Mouse (Mus musculus) urinary bladder, adult 18-20 months (tissue): Measurements from ENCODE around the gene Capn15.
A peak's percentile ranks its signal among the peaks of the same experiment; 100 is the strongest.

Source experiments
- DNase-seq, 2 experiments: peaks; one replicate each; pipeline ENCODE4 v3.0.0; 2022; ENCODE audit warnings: low spot score in 2 of 2, mixed read lengths in 2 of 2

The Capn15 gene

GRCm38 (mm10) chr17:25919144-25919785 is 66.3 kb downstream of the Capn15 start, which contains the start of gene Rab40c:
Rab40c (minus strand) TSS chr17:25919727.
- peak in 1 of 2 experiments; percentile 44 for DNase-seq

DNA sequence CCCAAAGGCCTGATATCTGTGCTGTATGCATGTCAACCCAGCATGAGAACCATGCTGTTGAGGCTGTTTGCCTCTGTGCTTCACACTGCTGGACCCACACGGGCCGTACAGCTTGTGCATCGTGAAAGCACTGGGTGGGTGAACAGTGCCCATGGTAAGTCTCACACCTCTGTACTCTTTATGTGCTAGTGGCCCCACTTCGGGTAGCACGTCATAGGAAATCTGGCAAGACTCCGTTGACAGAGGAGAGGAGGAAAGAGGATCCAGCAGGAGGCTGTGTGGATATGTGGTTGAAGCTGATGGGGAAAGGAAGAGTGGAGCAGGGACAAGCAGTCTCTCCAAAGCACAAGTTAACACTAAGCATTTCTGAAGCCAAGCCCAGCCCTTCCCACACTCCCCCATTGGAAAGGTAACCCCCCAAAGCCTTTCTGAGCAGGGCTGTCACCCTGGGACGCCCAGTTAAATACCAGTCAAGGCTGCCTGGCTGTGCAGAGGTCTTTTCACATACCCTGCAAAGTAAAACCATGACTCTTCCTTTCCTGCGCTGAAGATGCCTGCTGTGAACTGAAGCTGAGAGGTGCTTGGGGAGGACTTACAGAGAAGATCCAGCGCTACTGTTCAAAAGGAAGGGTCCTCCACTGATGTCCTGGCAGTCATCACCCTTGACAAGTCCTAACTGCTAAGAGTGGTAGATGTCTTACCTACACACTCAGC is 67.4 kb downstream of the Capn15 start:
- DNase-seq: no peak

DNA sequence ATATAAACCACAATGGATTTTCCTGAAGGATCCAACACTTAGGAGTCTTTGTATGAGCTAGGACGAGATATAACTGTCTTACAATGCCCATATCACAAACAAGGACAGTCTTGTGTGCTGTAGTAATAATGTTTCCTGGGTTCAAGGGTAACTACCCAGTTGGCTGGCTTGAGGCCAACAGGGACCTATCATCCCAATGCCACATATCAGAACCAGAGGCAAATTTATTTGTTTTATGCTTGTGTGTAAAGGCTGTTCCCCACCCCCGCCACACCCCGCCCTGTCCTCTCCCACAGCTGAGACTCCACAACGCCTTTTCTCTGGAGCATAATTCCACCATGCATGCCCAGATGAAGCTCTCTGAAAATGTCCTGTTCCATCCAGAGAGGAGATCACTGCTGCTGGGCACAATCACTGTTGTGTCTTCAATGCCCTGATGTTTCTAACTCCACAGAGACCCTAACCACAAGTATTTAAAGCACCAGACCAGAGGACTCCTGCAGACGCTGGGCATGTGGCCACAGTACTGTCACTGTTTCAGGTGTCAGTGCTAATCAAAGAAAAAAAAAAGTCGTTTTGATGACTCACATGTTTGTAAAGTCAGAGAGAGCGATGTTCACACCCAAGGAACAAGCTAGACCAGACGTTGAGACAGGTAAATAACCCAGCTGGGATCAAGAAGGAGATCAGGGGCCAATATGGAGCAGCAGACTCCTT is 68.5 kb downstream of the Capn15 start:
- peak in 1 of 2 experiments; percentile 21 for DNase-seq

DNA sequence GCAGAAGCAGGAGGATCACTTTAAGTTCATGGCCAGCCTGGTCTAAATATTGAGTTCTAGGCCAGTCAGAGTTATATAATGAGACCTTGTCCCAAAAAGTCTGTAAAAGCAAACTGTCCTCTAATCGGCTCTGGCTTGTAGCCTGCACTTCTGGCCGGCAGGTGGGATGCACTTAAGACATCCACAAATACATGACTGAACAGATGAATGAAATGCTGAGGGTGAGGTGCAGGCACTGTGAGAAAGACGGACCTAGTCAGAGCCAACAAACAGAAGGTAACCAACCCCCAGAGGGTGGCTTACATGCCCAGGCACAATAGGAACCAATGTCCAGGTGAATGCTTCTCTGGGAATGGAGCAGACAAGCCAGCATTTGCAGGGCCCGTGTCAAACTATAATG is 71.3 kb downstream of the Capn15 start:
- no peak for DNase-seq

DNA sequence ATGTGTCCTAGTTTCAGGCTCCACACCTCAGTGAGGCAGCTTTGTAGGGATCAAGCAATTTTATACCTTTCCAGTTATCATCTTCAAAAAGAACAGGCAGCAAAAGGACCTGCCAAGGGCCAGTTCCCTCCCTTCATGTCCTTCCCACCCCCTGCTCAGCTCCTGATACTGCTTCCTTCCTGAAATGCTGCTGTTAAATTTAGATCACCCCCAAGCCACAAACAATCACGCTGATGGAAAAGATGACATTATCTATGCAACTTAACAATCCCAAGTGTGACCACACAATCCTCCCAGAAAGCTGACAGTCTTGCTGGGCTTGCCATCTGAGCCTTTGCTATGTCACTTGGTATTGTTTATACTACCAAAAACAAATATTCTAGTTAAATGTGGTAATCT is 71.7 kb downstream of the Capn15 start:
- DNase-seq: no peak

DNA sequence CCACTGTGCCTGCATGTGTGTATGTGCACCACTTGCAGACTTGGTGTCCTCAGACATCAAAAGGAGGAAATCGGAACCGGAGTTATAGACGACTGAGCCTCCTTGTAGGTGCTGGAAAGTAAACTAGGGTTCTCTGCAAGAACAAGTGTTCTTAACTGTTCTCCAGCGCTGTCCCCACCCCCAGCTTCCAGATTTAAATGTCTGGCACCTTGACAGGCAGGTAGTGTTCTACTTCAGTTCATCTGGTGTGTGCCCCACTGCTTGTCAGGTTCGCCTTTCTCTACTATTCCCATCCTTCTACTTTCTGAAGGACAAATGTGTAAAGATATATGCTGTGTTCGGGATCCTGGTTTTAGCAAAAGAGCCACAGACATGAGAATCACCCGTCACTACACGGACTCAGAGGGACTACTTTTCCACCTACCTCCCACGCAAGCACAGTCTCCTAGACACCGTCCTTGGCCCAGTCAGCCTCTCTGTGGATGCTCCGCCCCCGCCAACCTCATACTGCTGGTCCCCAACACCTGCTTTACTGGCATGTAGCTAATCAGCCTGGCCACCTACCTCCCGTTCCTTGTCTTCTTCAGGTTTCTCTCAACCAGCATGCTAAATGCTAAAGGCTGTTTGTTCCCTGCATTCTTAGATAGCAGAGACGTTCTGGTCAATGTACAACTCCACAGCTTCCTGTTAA is 72.3 kb downstream of the Capn15 start:
- DNase-seq: no peak

DNA sequence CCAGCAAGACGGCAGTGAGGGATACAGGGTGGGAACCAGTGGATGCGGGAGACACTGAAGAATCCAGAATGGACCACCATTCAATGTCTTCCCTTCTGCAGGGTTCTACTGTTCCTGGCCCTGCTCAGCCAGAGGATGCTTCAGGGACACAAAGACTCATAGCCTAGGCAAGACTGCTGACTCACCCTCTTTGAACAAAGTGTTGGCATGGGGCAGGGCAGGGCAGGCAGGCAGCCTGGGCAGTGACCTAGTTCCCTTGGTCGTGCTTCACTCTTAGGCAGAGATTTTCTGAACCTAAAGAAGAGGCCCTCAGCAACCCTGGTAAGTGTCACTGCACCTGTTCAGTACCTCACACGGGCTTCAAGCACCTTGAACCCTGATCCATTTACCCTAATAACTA is 73.8 kb downstream of the Capn15 start:
- DNase-seq: peak in 1 of 2 experiments; percentile 27
